Mouse (Mus musculus) cortical plate, adult 2 months (tissue): ENCODE measurements around the gene A930004D18Rik.

Experiments
- CTCF ChIP-seq: fragments of 200-500 bp; IDR thresholded peaks from 2 replicates; pipeline ENCODE4 v1.5.1; 2011; ENCODE audit warnings: mild to moderate bottlenecking, control low read depth, low read length; ENCODE audit not compliant: insufficient read depth; ENCODE audit errors: extremely low read depth
- POLR2A ChIP-seq: fragments of 200-500 bp; IDR thresholded peaks from 2 replicates; pipeline ENCODE4 v1.6.1; 2011; ENCODE audit warnings: mild to moderate bottlenecking, low read length, control low read depth; ENCODE audit not compliant: insufficient read depth; ENCODE audit errors: extremely low read depth

- TF ChIP-seq CTCF (no peak), POLR2A (no peak)
Observed at GRCm38 (mm10) chr2:17978706-17979105, 58.8 kb downstream of the A930004D18Rik start.
